Mouse (Mus musculus) cerebellum, adult 2 months (tissue): Measurements from ENCODE around the gene Tgfbr3. TPM values are rescaled to one million over a fixed set of nuclear protein-coding genes. Genes with fewer than 3 reads are reported as not detected.
A peak's percentile ranks its signal among the peaks of the same experiment; 100 is the strongest.

ENCODE experiments used
- DNase-seq, 2 experiments: peaks; one replicate each; pipeline ENCODE4 v3.0.0; 2021
- H3K27ac ChIP-seq: fragments of 200-500 bp; 2 replicates; pipeline ENCODE4 v1.5.1; 2012; ENCODE audit warnings: low read length, control low read depth, inconsistent platforms; ENCODE audit not compliant: insufficient read depth
- H3K27me3 ChIP-seq: fragments of 200-500 bp; 2 replicates; pipeline ENCODE4 v1.6.1; 2012; ENCODE audit warnings: inconsistent platforms, mild to moderate bottlenecking, low read length, moderate library complexity; ENCODE audit not compliant: control insufficient read depth, insufficient read depth
- H3K4me1 ChIP-seq: fragments of 200-500 bp; 2 replicates; pipeline ENCODE4 v1.6.1; 2011; ENCODE audit warnings: low read length; ENCODE audit not compliant: control insufficient read depth, insufficient read depth
- H3K4me3 ChIP-seq: fragments of 200-500 bp; replicated peaks from 2 replicates; pipeline ENCODE3; 2011; ENCODE audit warnings: mild to moderate bottlenecking, low read depth, low read length, control low read depth; ENCODE audit not compliant: insufficient read depth
- CTCF ChIP-seq: fragments of 200-500 bp; IDR thresholded peaks from 2 replicates; pipeline ENCODE4 v1.5.1; 2011; ENCODE audit warnings: low read depth, mild to moderate bottlenecking, control low read depth, low read length, moderate library complexity, borderline replicate concordance; ENCODE audit not compliant: insufficient read depth
- POLR2A ChIP-seq: fragments of 200-500 bp; IDR thresholded peaks from 2 replicates; pipeline ENCODE4 v1.6.1; 2011; ENCODE audit warnings: low read length, control low read depth, borderline replicate concordance; ENCODE audit not compliant: insufficient read depth
- WGBS: fragments of 180-500 bp; shearing (Covaris S2); methylation state at CpG from one replicate; pipeline ENCODE4 v1.1.7; 2018; 5-methylcytosine and 5-hydroxymethylcytosine counted together
- polyA plus RNA-seq: library from polyadenylated mRNA; depleted of rRNA; stranded (reverse); fragments of >200 nt; gene quantifications from 2 replicates; pipeline ENCODE4 v1.2.3, GENCODE M21; 2012

Gene Tgfbr3
- polyA plus RNA-seq, 1 experiment, result 11.5 TPM

GRCm38 (mm10) chr5:107150555-107151312, 138.7 kb downstream of the Tgfbr3 start:
- Histone ChIP-seq H3K4me1 (peaks cover 13% of the 10 kb centered on the region; the same call in 1 of the 2 replicates), H3K27ac (no peak overlapping the region), H3K27me3 (no peaks in the 10 kb centered on the region), H3K4me3 (no peak overlapping the region)
- peak in 1 of 2 experiments; percentile 32 for DNase-seq
- 43% methylated on average over 9 of the region's 9 CpGs for WGBS
- TF ChIP-seq CTCF, result no peak
- TF ChIP-seq POLR2A, result no peak

- Histone ChIP-seq H3K27ac (no peak overlapping the region), H3K4me1 (peaks cover 16% of the 10 kb centered on the region), H3K27me3 (no peaks in the 10 kb centered on the region), H3K4me3 (no peak overlapping the region)
- 46% methylated on average over 13 of the region's 13 CpGs for WGBS
- TF ChIP-seq POLR2A (no peak), CTCF (no peak)
- DNase-seq, result peak; percentile 54 to 71
Measured at GRCm38 (mm10) chr5:107147951-107148766, 141.3 kb downstream of the Tgfbr3 start.

GRCm38 (mm10) chr5:107147413-107147812, 142.0 kb downstream of the Tgfbr3 start:
- Histone ChIP-seq H3K27me3 (no peaks in the 10 kb centered on the region), H3K4me1 (peaks cover 16% of the 10 kb centered on the region), H3K4me3 (no peak overlapping the region), H3K27ac (no peak overlapping the region)
- TF ChIP-seq POLR2A (no peak), CTCF (no peak)
- no peak for DNase-seq

GRCm38 (mm10) chr5:107146111-107146616, 143.3 kb downstream of the Tgfbr3 start:
- DNase-seq, result no peak
- 69% methylated on average over 11 of the region's 11 CpGs for WGBS
- TF ChIP-seq CTCF (no peak), POLR2A (no peak)
- Histone ChIP-seq H3K27me3 (no peaks in the 10 kb centered on the region), H3K4me3 (no peak overlapping the region), H3K27ac (no peak overlapping the region), H3K4me1 (peaks cover 6% of the 10 kb centered on the region)

- Histone ChIP-seq H3K4me1 (peaks cover 5% of the 10 kb centered on the region; the same call in 1 of the 2 replicates), H3K27ac (no peak overlapping the region), H3K4me3 (no peak overlapping the region), H3K27me3 (no peaks in the 10 kb centered on the region)
- no peak for DNase-seq
- no peak for TF ChIP-seq CTCF
- TF ChIP-seq POLR2A, result no peak
- WGBS, result 97% methylated on average over 4 of the region's 4 CpGs
Measured at GRCm38 (mm10) chr5:107145125-107145524, 144.3 kb downstream of the Tgfbr3 start.

- no peak for TF ChIP-seq POLR2A
- no peak overlapping the region for H3K4me3 ChIP-seq
- 50% methylated on average over 9 of the region's 9 CpGs for WGBS
- no peaks in the 10 kb centered on the region for H3K27me3 ChIP-seq
- DNase-seq, result peak in 1 of 2 experiments; percentile 14
- peaks cover 5% of the 10 kb centered on the region; the same call in 1 of the 2 replicates for H3K4me1 ChIP-seq
- H3K27ac ChIP-seq, result no peak overlapping the region
Measured at GRCm38 (mm10) chr5:107144263-107144843, 145.1 kb downstream of the Tgfbr3 start.

GRCm38 (mm10) chr5:107143406-107143805, 146.0 kb downstream of the Tgfbr3 start:
- TF ChIP-seq CTCF (no peak), POLR2A (no peak)
- H3K4me1 ChIP-seq, result peaks cover 5% of the 10 kb centered on the region; the same call in 1 of the 2 replicates
- H3K27me3 ChIP-seq, result no peaks in the 10 kb centered on the region
- DNase-seq, result no peak
- WGBS, result 57% methylated on average over 5 of the region's 5 CpGs
- H3K27ac ChIP-seq, result no peak overlapping the region
- no peak overlapping the region for H3K4me3 ChIP-seq
